11 mouse cellular contexts compared by ENCODE assay signal in genomic region chr5:144318286-144318685, GRCm38 (mm10). TPM values are rescaled to one million over a fixed set of nuclear protein-coding genes. Genes with fewer than 3 reads are reported as not detected.
DNase-seq lines count a peak whose midpoint lies in the region; ATAC-seq and TF ChIP-seq lines count a peak whose summit lies in the region.
"Had no signal": no experiment of that assay in that cellular context is flagged by ENCODE, and none has a peak within 500 bp of the region (broad histone marks: within the 10 kb centered on the region; RNA-seq: fewer than 3 reads in every experiment).

No protein-coding gene starts in this region.

- no peak overlapping the region for H3K4me3 ChIP-seq in embryonic facial prominence, embryonic 13.5 days
- H3K4me3 ChIP-seq in embryonic facial prominence, embryonic 10.5 days: no peak overlapping the region
- H3K4me3 ChIP-seq in limb, embryonic 13.5 days: no peak overlapping the region
- H3K4me3 ChIP-seq in stomach, postnatal 0 days (ENCODE audit: low read depth, low read length): peak overlapping the region; percentile 10; the same call in 1 of the 2 replicates
- H3K4me3 ChIP-seq: liver, embryonic 15.5 days had no signal

- H3K9me3 ChIP-seq in embryonic facial prominence, embryonic 13.5 days: no peaks in the 10 kb centered on the region
- no peaks in the 10 kb centered on the region for H3K9me3 ChIP-seq in embryonic facial prominence, embryonic 10.5 days
- no peaks in the 10 kb centered on the region for H3K9me3 ChIP-seq in limb, embryonic 13.5 days
- no peaks in the 10 kb centered on the region for H3K9me3 ChIP-seq in stomach, postnatal 0 days (ENCODE audit: control insufficient read depth, low read length)
- H3K9me3 ChIP-seq: liver, embryonic 15.5 days had no signal

- H3K4me1 ChIP-seq in embryonic facial prominence, embryonic 13.5 days: peaks cover 15% of the 10 kb centered on the region
- peaks cover 22% of the 10 kb centered on the region for H3K4me1 ChIP-seq in embryonic facial prominence, embryonic 10.5 days
- peaks cover 24% of the 10 kb centered on the region for H3K4me1 ChIP-seq in limb, embryonic 13.5 days
- peaks cover 5% of the 10 kb centered on the region for H3K4me1 ChIP-seq in stomach, postnatal 0 days (replicated peaks; ENCODE audit: control insufficient read depth, insufficient read depth)

- no peak for DNase-seq in embryonic facial prominence, embryonic 10.5 days (ENCODE audit: low spot score)
- peak; percentile 26 for DNase-seq in urinary bladder, adult 2 months (ENCODE audit: low spot score)
- DNase-seq in urinary bladder, postnatal 25 days (ENCODE audit: low spot score): no peak
- peak; percentile 76 for DNase-seq in stomach, postnatal 0 days (ENCODE audit: low spot score)
- DNase-seq in MN1 (ENCODE audit: low spot score): no peak
- no peak for DNase-seq in thymus, postnatal 36 days
- DNase-seq: layer of hippocampus, postnatal 36 days had no signal

- H3K36me3 ChIP-seq in embryonic facial prominence, embryonic 13.5 days: no peaks in the 10 kb centered on the region
- H3K36me3 ChIP-seq in embryonic facial prominence, embryonic 10.5 days (replicated peaks): no peaks in the 10 kb centered on the region
- no peaks in the 10 kb centered on the region for H3K36me3 ChIP-seq in limb, embryonic 13.5 days
- H3K36me3 ChIP-seq in stomach, postnatal 0 days (ENCODE audit: control insufficient read depth, insufficient read depth, low read length): no peaks in the 10 kb centered on the region
- H3K36me3 ChIP-seq: liver, embryonic 15.5 days had no signal

- no peak for ATAC-seq in embryonic facial prominence, embryonic 13.5 days (ENCODE audit: insufficient number of reproducible peaks, insufficient read depth, low FRiP score, low TSS enrichment, low read depth)
- ATAC-seq in limb, embryonic 13.5 days (ENCODE audit: low FRiP score, low read depth): no peak
- peak; percentile 72 for ATAC-seq in stomach, postnatal 0 days (ENCODE audit: low FRiP score, low TSS enrichment)
- ATAC-seq: hindbrain, postnatal 0 days had no signal

- TF ChIP-seq EP300 in stomach, postnatal 0 days (optimal IDR thresholded peaks at IDR 0.05): peak; percentile 32

- no peak overlapping the region for H3K9ac ChIP-seq in embryonic facial prominence, embryonic 13.5 days
- no peak overlapping the region for H3K9ac ChIP-seq in limb, embryonic 13.5 days
- H3K9ac ChIP-seq in stomach, postnatal 0 days (ENCODE audit: low read length): 0 out of 2 replicates have a peak overlapping the region, but pooled peaks have one; percentile 35
- H3K9ac ChIP-seq: liver, embryonic 15.5 days had no signal

- no peaks in the 10 kb centered on the region for H3K27me3 ChIP-seq in embryonic facial prominence, embryonic 13.5 days
- H3K27me3 ChIP-seq in embryonic facial prominence, embryonic 10.5 days (replicated peaks; ENCODE audit: low read depth, poor library complexity, severe bottlenecking): no peaks in the 10 kb centered on the region
- H3K27me3 ChIP-seq in limb, embryonic 13.5 days: no peaks in the 10 kb centered on the region
- no peaks in the 10 kb centered on the region for H3K27me3 ChIP-seq in stomach, postnatal 0 days (ENCODE audit: control insufficient read depth, insufficient read depth, low read length)
- H3K27me3 ChIP-seq: liver, embryonic 15.5 days had no signal

- WGBS in embryonic facial prominence, embryonic 13.5 days: 41% methylated on average over 6 of the region's 6 CpGs
- 52% methylated on average over 6 of the region's 6 CpGs for WGBS in embryonic facial prominence, embryonic 10.5 days
- 48% methylated on average over 6 of the region's 6 CpGs for WGBS in limb, embryonic 13.5 days
- 33% methylated on average over 6 of the region's 6 CpGs for WGBS in stomach, postnatal 0 days

- no peak for TF ChIP-seq CTCF in stomach, postnatal 0 days (IDR thresholded peaks at IDR 0.05; ENCODE audit: low read depth)

- H3K4me2 ChIP-seq in embryonic facial prominence, embryonic 13.5 days: no peak overlapping the region
- H3K4me2 ChIP-seq in limb, embryonic 13.5 days (replicated peaks): no peak overlapping the region; the same call in 1 of the 2 replicates
- no peak overlapping the region; the same call in 1 of the 2 replicates for H3K4me2 ChIP-seq in stomach, postnatal 0 days (replicated peaks; ENCODE audit: low read depth)
- H3K4me2 ChIP-seq: liver, embryonic 15.5 days had no signal

- peak overlapping the region; percentile 22 for H3K27ac ChIP-seq in embryonic facial prominence, embryonic 13.5 days
- no peak overlapping the region for H3K27ac ChIP-seq in embryonic facial prominence, embryonic 10.5 days (replicated peaks)
- peak overlapping the region; percentile 55; the same call in 1 of the 2 replicates for H3K27ac ChIP-seq in limb, embryonic 13.5 days
- peak overlapping the region; percentile 95 for H3K27ac ChIP-seq in stomach, postnatal 0 days (replicated peaks)
- H3K27ac ChIP-seq: hindbrain, postnatal 0 days; liver, embryonic 15.5 days had no signal

RNA-seq across cellular contexts. Expression of gene Baiap2l1, which starts 39.6 kb away (rescaled TPM):
- 4.4 and 5.8 TPM in 2 replicates for polyA plus RNA-seq in embryonic facial prominence, embryonic 13.5 days (2015; fragmentation: Nextera tagmentation; extraction: Ambion mirVana)
- polyA plus RNA-seq in embryonic facial prominence, embryonic 10.5 days (2016; fragmentation: Nextera tagmentation; extraction: Ambion mirVana): 5.6 and 6.0 TPM in 2 replicates
- 7.3 and 8.6 TPM in 2 replicates for polyA plus RNA-seq in urinary bladder, adult 2 months (2012; rRNA removed)
- 6.9 and 7.3 TPM in 2 replicates for polyA plus RNA-seq in limb, embryonic 13.5 days (2015; fragmentation: Nextera tagmentation; extraction: Ambion mirVana)
- polyA plus RNA-seq in stomach, postnatal 0 days (2015; fragmentation: Nextera tagmentation; extraction: Ambion mirVana): 25.3 and 26.8 TPM in 2 replicates

Comparison
In these comparisons a context has a peak if more than half of its experiments do, and no peak if none do; other contexts are left out.
1. DNase-seq: peak in urinary bladder, adult 2 months (single experiment) and stomach, postnatal 0 days (single experiment); none in embryonic facial prominence, embryonic 10.5 days (single experiment), urinary bladder, postnatal 25 days (single experiment), MN1 (single experiment) and thymus, postnatal 36 days (0 of 2).